Mouse (Mus musculus) liver, embryonic 16.5 days (tissue): ENCODE measurements at regions not wholly inside any gene's neighbourhood (a gene's known extent, or its start where the extent isn't known, plus 50 kb on each side); places are given as distances from the start of the nearest gene placed in this dataset.

Experiments used
- ATAC-seq: fragments of 200-750 bp; cut with Nextera tagmentation; 2 replicates; pipeline ENCODE4 v1.8.0; 2017; ENCODE audit warnings: low read depth, mild to moderate bottlenecking, moderate number of reproducible peaks, moderate library complexity
- H3K27ac ChIP-seq: fragments of 300-500 bp; sonication (generic); 2 replicates; pipeline ENCODE4 v1.5.1; 2014; ENCODE audit warnings: mild to moderate bottlenecking, low read length
- H3K27me3 ChIP-seq: fragments of 300-500 bp; sonication (generic); 2 replicates; pipeline ENCODE4 v1.6.1; 2014; ENCODE audit warnings: low read depth, low read length, mixed read lengths; ENCODE audit not compliant: control insufficient read depth, insufficient read depth
- H3K36me3 ChIP-seq: fragments of 300-500 bp; sonication (generic); 2 replicates; pipeline ENCODE4 v1.6.1; 2014; ENCODE audit warnings: mild to moderate bottlenecking; ENCODE audit not compliant: control insufficient read depth, insufficient read depth
- H3K4me1 ChIP-seq: fragments of 300-500 bp; sonication (generic); 2 replicates; pipeline ENCODE4 v1.6.1; 2014; ENCODE audit warnings: low read depth, low read length, mixed read lengths; ENCODE audit not compliant: control insufficient read depth
- H3K4me2 ChIP-seq: fragments of 300-500 bp; sonication (generic); 2 replicates; pipeline ENCODE4 v1.6.1; 2014; ENCODE audit warnings: low read depth, low read length, mixed read lengths
- H3K4me3 ChIP-seq: fragments of 300-500 bp; sonication (generic); 2 replicates; pipeline ENCODE4 v1.5.1; 2014; ENCODE audit warnings: low read depth, mild to moderate bottlenecking, low read length
- H3K9ac ChIP-seq: fragments of 300-500 bp; sonication (generic); 2 replicates; pipeline ENCODE4 v1.6.1; 2014; ENCODE audit warnings: low read depth, low read length
- H3K9me3 ChIP-seq: fragments of 300-500 bp; sonication (generic); replicated peaks from 2 replicates; pipeline ENCODE4 v1.6.1; 2016; ENCODE audit warnings: low read length; ENCODE audit not compliant: control insufficient read depth
- WGBS: fragments of 180-500 bp; shearing (Covaris S2); extraction: QIAGEN DNeasy Blood & Tissue Kit; methylation state at CpG from one replicate; pipeline ENCODE4 v1.1.7; 2014; ENCODE audit not compliant: insufficient replicate concordance; 5-methylcytosine and 5-hydroxymethylcytosine counted together

- no peaks in the 10 kb centered on the region for H3K9me3 ChIP-seq
- no peaks in the 10 kb centered on the region for H3K27me3 ChIP-seq
- H3K4me2 ChIP-seq = no peak overlapping the region
- H3K4me1 ChIP-seq = no peaks in the 10 kb centered on the region
- no peak overlapping the region for H3K9ac ChIP-seq
- no peak overlapping the region for H3K27ac ChIP-seq
- no peak overlapping the region for H3K4me3 ChIP-seq
- WGBS = 54% methylated on average over 3 of the region's 3 CpGs
- H3K36me3 ChIP-seq = no peaks in the 10 kb centered on the region
- no peak for ATAC-seq
Measured at GRCm38 (mm10) chr5:53409740-53410139, 56.2 kb upstream of the Rbpj start.

GRCm38 (mm10) chr5:53412391-53413075, 53.4 kb upstream of the Rbpj start:
- Histone ChIP-seq H3K9ac (no peak overlapping the region), H3K36me3 (no peaks in the 10 kb centered on the region), H3K9me3 (no peaks in the 10 kb centered on the region), H3K27me3 (no peaks in the 10 kb centered on the region), H3K4me3 (no peak overlapping the region), H3K4me2 (no peak overlapping the region), H3K4me1 (no peaks in the 10 kb centered on the region), H3K27ac (no peak overlapping the region)
- no peak for ATAC-seq
- WGBS = 55% methylated on average over 7 of the region's 7 CpGs

- Histone ChIP-seq H3K9me3 (no peaks in the 10 kb centered on the region), H3K27me3 (no peaks in the 10 kb centered on the region), H3K27ac (no peak overlapping the region), H3K4me2 (no peak overlapping the region), H3K9ac (no peak overlapping the region), H3K4me1 (no peaks in the 10 kb centered on the region), H3K4me3 (no peak overlapping the region), H3K36me3 (no peaks in the 10 kb centered on the region)
- 60% methylated on average over 3 of the region's 3 CpGs for WGBS
- no peak for ATAC-seq
Measured at GRCm38 (mm10) chr5:53413677-53414076, 52.3 kb upstream of the Rbpj start.

GRCm38 (mm10) chr5:53415472-53415871, 50.5 kb upstream of the Rbpj start:
- Histone ChIP-seq H3K27ac (no peak overlapping the region), H3K27me3 (no peaks in the 10 kb centered on the region), H3K4me1 (no peaks in the 10 kb centered on the region), H3K4me2 (no peak overlapping the region), H3K9ac (no peak overlapping the region), H3K9me3 (no peaks in the 10 kb centered on the region), H3K36me3 (no peaks in the 10 kb centered on the region), H3K4me3 (no peak overlapping the region)
- 34% methylated on average over 2 of the region's 2 CpGs for WGBS
- no peak for ATAC-seq
